Mouse (Mus musculus) forebrain, postnatal 0 days (tissue): ENCODE results near the gene Syt14. TPM values are rescaled to one million over a fixed set of nuclear protein-coding genes. Genes with fewer than 3 reads are reported as not detected.

Experiments used
- ATAC-seq: fragments of 200-750 bp; cut with Nextera tagmentation; 2 replicates; pipeline ENCODE4 v1.8.0; 2017; ENCODE audit warnings: mild to moderate bottlenecking, moderate library complexity
- DNase-seq: peaks from one replicate; pipeline ENCODE4 v3.0.0-alpha.2; 2015
- H3K27ac ChIP-seq: fragments of 300-500 bp; sonication (generic); 2 replicates; pipeline ENCODE4 v1.5.1; 2014; ENCODE audit warnings: low read depth, mild to moderate bottlenecking, antibody characterized with exemption, low read length, moderate library complexity, mixed read lengths
- H3K27me3 ChIP-seq: fragments of 300-500 bp; sonication (generic); 2 replicates; pipeline ENCODE4 v1.6.1; 2014; ENCODE audit warnings: mild to moderate bottlenecking, low read length, mixed read lengths; ENCODE audit not compliant: insufficient read depth
- H3K36me3 ChIP-seq: fragments of 300-500 bp; sonication (generic); 2 replicates; pipeline ENCODE4 v1.6.1; 2014; ENCODE audit warnings: mild to moderate bottlenecking, moderate library complexity; ENCODE audit not compliant: insufficient read depth
- H3K4me1 ChIP-seq: fragments of 300-500 bp; sonication (generic); 2 replicates; pipeline ENCODE4 v1.6.1; 2014; ENCODE audit warnings: antibody characterized with exemption; ENCODE audit not compliant: insufficient read depth
- H3K4me2 ChIP-seq: fragments of 300-500 bp; sonication (generic); 2 replicates; pipeline ENCODE4 v1.6.1; 2014; ENCODE audit warnings: low read depth, mild to moderate bottlenecking, moderate library complexity
- H3K4me3 ChIP-seq: fragments of 300-500 bp; sonication (generic); 2 replicates; pipeline ENCODE4 v1.5.1; 2014; ENCODE audit warnings: low read depth, low read length, mixed read lengths
- H3K9ac ChIP-seq: fragments of 300-500 bp; sonication (generic); 2 replicates; pipeline ENCODE4 v1.6.1; 2014; ENCODE audit warnings: mild to moderate bottlenecking
- H3K9me3 ChIP-seq: fragments of 300-500 bp; sonication (generic); 2 replicates; pipeline ENCODE4 v1.6.1; 2016; ENCODE audit warnings: low read length
- CTCF ChIP-seq: sonication (generic); IDR thresholded peaks from 2 replicates; pipeline ENCODE4 v1.5.1; 2016; ENCODE audit warnings: antibody characterized with exemption, control low read depth, low read depth
- WGBS: fragments of 180-500 bp; shearing (Covaris S2); extraction: QIAGEN DNeasy Blood & Tissue Kit; methylation state at CpG from one replicate; pipeline ENCODE4 v1.1.7; 2014; 5-methylcytosine and 5-hydroxymethylcytosine counted together
- polyA plus RNA-seq: library from polyadenylated mRNA; unstranded; fragments of >200 nt; fragmentation: Nextera tagmentation; extraction: Ambion mirVana; gene quantifications from 2 replicates; pipeline ENCODE4 v1.2.1, GENCODE M21; 2015
- total RNA-seq: library from RNA; depleted of rRNA; stranded (reverse); fragments of >200 nt; gene quantifications from 2 replicates; pipeline ENCODE4 v1.2.3, GENCODE M21; 2014

The Syt14 gene
- total and polyA plus RNA-seq, 2 experiments from 2014 or later: 4.6 to 16.7 TPM

DNA sequence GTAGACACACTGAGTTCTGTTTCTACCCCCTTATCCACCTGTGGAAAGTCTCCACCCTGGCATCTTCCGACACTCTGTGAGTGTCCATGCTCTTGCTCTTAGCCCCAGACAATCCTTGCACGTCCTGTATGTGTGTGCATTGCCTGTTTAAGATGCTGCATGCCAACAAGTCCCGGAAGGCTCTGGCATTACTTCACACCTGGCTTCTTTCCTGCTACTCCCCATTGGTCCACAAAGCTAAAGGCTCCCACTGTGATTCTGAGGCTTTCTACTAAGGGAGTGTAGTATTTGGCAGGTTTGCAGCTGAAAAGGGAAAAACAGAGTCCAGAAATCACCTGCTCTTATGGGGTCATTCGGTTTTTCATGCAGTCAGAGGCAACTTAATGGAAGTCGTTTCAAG is 162.7 kb downstream of the Syt14 start:
- WGBS: 31% methylated on average over 5 of the region's 5 CpGs
- ATAC-seq (0 out of 2 replicates have a peak, but pooled peaks have one; percentile 10), DNase-seq (no peak)
- TF ChIP-seq CTCF: no peak
- H3K9ac ChIP-seq: no peak overlapping the region
- peaks cover 3% of the 10 kb centered on the region; the same call in 1 of the 2 replicates for H3K4me1 ChIP-seq
- no peak overlapping the region for H3K4me2 ChIP-seq
- no peaks in the 10 kb centered on the region for H3K9me3 ChIP-seq
- no peaks in the 10 kb centered on the region for H3K36me3 ChIP-seq
- no peak overlapping the region for H3K27ac ChIP-seq
- H3K4me3 ChIP-seq: no peak overlapping the region
- H3K27me3 ChIP-seq: no peaks in the 10 kb centered on the region

DNA sequence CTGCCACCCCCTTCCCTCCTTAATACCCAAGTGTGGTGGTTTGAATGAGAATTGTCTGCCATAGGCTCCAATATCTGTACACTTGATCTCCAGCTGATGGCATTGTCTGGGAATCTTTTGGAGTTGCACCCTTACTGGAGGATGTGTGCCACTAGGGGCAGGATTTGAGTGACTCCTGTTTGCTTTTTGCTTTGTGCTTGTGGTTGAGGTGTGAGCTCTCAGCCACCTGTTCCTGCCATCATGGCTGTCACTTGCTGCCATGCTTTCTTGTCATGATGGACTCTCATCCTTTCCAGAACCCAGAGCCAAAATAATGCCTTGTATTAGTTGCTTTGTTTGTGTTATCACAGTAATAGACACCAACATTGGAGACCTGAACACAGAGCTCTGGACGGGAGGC is 165.8 kb downstream of the Syt14 start:
- TF ChIP-seq CTCF: no peak
- Histone ChIP-seq H3K4me2 (no peak overlapping the region), H3K4me3 (no peak overlapping the region), H3K27me3 (no peaks in the 10 kb centered on the region), H3K9me3 (no peaks in the 10 kb centered on the region), H3K27ac (no peak overlapping the region), H3K4me1 (peaks cover 3% of the 10 kb centered on the region; the same call in 1 of the 2 replicates), H3K9ac (no peak overlapping the region), H3K36me3 (no peaks in the 10 kb centered on the region)
- 71% methylated on average over 1 of the region's 1 CpGs for WGBS
- ATAC-seq (no peak), DNase-seq (no peak)

DNA sequence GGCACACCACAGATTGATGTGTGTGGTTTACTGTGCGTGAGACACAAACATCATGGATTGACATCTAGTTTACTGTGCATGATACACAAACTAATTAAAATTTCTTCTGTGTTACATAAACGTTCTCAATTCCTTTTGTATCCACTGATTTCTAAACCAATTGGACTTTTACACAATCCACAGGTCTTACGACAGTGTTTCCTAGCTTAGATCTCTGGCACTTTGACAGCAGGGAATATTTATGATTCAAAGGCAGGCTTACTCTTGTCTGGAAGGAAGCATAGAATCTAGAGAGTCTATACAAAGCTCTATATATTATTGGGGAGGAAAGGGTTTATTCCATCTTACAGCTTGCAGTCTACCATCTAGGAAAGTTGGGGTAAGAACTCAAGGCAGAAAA is 171.1 kb downstream of the Syt14 start:
- no peak for DNase-seq
- no peak overlapping the region for H3K4me2 ChIP-seq
- ATAC-seq: no peak
- no peak overlapping the region for H3K27ac ChIP-seq
- H3K27me3 ChIP-seq: no peaks in the 10 kb centered on the region
- no peaks in the 10 kb centered on the region for H3K9me3 ChIP-seq
- H3K4me3 ChIP-seq: no peak overlapping the region
- H3K9ac ChIP-seq: no peak overlapping the region
- TF ChIP-seq CTCF: no peak
- H3K4me1 ChIP-seq: no peaks in the 10 kb centered on the region; the same call in 1 of the 2 replicates
- H3K36me3 ChIP-seq: no peaks in the 10 kb centered on the region
- 69% methylated on average over 3 of the region's 3 CpGs for WGBS

GRCm38 (mm10) chr1:192861305-192861960 is 174.1 kb downstream of the Syt14 start:
- no peaks in the 10 kb centered on the region for H3K27me3 ChIP-seq
- H3K4me2 ChIP-seq: no peak overlapping the region
- peak overlapping the region; percentile 79 for H3K27ac ChIP-seq
- ATAC-seq (peak; percentile 94), DNase-seq (no peak)
- H3K9ac ChIP-seq: no peak overlapping the region
- no peak for TF ChIP-seq CTCF
- H3K9me3 ChIP-seq: no peaks in the 10 kb centered on the region
- no peak overlapping the region for H3K4me3 ChIP-seq
- peaks cover under 1% of the 10 kb centered on the region; the same call in 1 of the 2 replicates for H3K4me1 ChIP-seq
- no peaks in the 10 kb centered on the region for H3K36me3 ChIP-seq
- WGBS: 70% methylated on average over 5 of the region's 5 CpGs

DNA sequence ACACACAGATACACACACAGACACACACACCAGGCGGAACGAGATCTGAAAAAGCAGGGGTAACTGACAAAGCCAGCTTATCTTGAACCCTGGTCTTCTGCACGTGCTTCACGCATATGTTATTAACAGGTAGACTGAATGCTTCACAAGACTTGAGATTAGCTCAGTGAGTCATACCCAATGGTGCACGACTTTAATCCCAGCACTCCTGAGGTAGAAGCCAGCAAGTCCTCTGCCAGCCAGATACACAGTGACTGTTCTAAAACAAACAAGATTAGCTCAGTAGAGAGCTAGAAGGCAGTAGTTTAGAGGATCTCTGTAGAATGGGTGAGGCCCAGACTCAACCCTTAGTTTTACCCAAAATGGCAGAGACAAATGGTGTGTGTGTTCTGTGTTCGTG is 175.3 kb downstream of the Syt14 start:
- Histone ChIP-seq H3K4me2 (no peak overlapping the region), H3K27ac (no peak overlapping the region), H3K4me1 (peaks cover 7% of the 10 kb centered on the region; the same call in 1 of the 2 replicates), H3K36me3 (no peaks in the 10 kb centered on the region), H3K27me3 (no peaks in the 10 kb centered on the region), H3K9me3 (no peaks in the 10 kb centered on the region), H3K9ac (no peak overlapping the region), H3K4me3 (no peak overlapping the region)
- TF ChIP-seq CTCF: no peak
- ATAC-seq (no peak), DNase-seq (no peak)
- 63% methylated on average over 6 of the region's 6 CpGs for WGBS

DNA sequence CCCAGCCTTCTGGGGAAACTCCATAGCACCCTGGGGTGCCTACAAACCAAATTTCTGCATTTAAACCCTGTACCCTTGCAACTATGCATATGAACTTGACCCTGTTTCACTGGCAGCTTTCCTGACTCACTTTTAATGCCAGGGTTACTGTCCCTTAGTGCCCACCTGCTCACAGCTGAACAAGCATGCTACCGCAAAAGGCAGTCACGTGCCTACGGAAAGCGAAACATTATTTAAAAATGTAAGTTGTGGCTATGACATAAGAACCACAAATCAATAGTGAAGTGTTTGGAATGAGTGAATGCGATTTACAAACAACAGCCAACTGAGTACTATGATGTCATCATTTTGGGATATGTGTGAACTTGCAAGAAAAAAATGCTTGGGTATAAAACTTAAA is 178.0 kb downstream of the Syt14 start:
- Histone ChIP-seq H3K4me1 (peaks cover 17% of the 10 kb centered on the region), H3K36me3 (no peaks in the 10 kb centered on the region), H3K4me3 (no peak overlapping the region), H3K4me2 (no peak overlapping the region), H3K9me3 (no peaks in the 10 kb centered on the region), H3K9ac (no peak overlapping the region), H3K27ac (no peak overlapping the region), H3K27me3 (no peaks in the 10 kb centered on the region)
- DNase-seq (no peak), ATAC-seq (no peak)
- WGBS: 87% methylated on average over 5 of the region's 5 CpGs
- no peak for TF ChIP-seq CTCF

DNA sequence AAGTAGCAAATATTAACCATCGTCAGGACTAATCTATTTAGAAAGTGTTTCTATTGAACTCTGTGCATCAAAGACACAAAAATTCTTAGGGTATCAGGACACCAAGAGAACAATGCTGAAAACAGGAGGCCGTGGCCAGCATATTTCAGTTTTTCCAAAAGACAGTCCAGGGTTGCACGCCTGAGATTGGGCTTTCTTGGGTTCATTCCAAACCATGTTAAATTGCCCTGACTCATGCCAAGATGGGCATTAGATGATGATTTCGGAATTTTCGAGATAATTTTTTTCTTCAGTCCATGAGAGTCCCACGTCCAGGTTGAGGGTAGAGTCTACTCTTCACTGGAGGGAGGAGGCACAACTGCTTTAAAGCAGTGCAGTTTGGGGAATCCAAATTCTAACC is 178.6 kb downstream of the Syt14 start:
- WGBS: 49% methylated on average over 6 of the region's 6 CpGs
- peaks cover 24% of the 10 kb centered on the region for H3K4me1 ChIP-seq
- DNase-seq (no peak), ATAC-seq (no peak)
- H3K27ac ChIP-seq: no peak overlapping the region
- no peaks in the 10 kb centered on the region for H3K9me3 ChIP-seq
- H3K4me2 ChIP-seq: no peak overlapping the region
- H3K36me3 ChIP-seq: no peaks in the 10 kb centered on the region
- TF ChIP-seq CTCF: no peak
- H3K9ac ChIP-seq: no peak overlapping the region
- H3K27me3 ChIP-seq: no peaks in the 10 kb centered on the region
- no peak overlapping the region for H3K4me3 ChIP-seq
